Mouse (Mus musculus) CH12.LX (cell line): ENCODE data around the gene Dph6.

Experiments
- CHD1 ChIP-seq: IDR thresholded peaks from 2 replicates; pipeline ENCODE4 v1.6.1; 2012; ENCODE audit warnings: low read depth, low read length, improper control_type of control experiment, inconsistent platforms
- CTCF ChIP-seq, 2 experiments: IDR thresholded peaks in 1 of 2; conservative IDR thresholded peaks in 1 of 2; 2 replicates each; pipeline ENCODE4 v1.5.1; 2011 to 2012; ENCODE audit warnings: low read depth in 2 of 2, low read length in 2 of 2, improper control_type of control experiment in 1 of 2, inconsistent platforms in 1 of 2, mild to moderate bottlenecking in 1 of 2, moderate library complexity in 1 of 2
- EP300 ChIP-seq: IDR thresholded peaks from 2 replicates; pipeline ENCODE4 v1.6.1; 2011; ENCODE audit warnings: low read length, improper control_type of control experiment
- GABPA ChIP-seq: IDR thresholded peaks from 2 replicates; pipeline ENCODE4 v1.6.1; 2012; ENCODE audit warnings: low read depth, low read length, improper control_type of control experiment, inconsistent platforms; ENCODE audit not compliant: insufficient replicate concordance
- NRF1 ChIP-seq: IDR thresholded peaks from 2 replicates; pipeline ENCODE4 v1.6.1; 2014; ENCODE audit warnings: low read depth, mild to moderate bottlenecking, inconsistent platforms, low read length, improper control_type of control experiment, moderate library complexity
- POLR2A ChIP-seq: IDR thresholded peaks from 2 replicates; pipeline ENCODE4 v1.6.1; 2011; ENCODE audit warnings: low read depth, mild to moderate bottlenecking, improper control_type of control experiment, low read length
- UBTF ChIP-seq: IDR thresholded peaks from 2 replicates; pipeline ENCODE4 v1.6.1; 2012; ENCODE audit warnings: low read depth, mild to moderate bottlenecking, inconsistent platforms, low read length, improper control_type of control experiment, moderate library complexity
- USF1 ChIP-seq: IDR thresholded peaks from 2 replicates; pipeline ENCODE4 v1.6.1; 2014; ENCODE audit warnings: low read depth, mild to moderate bottlenecking, inconsistent platforms, low read length, improper control_type of control experiment
- ZMIZ1 ChIP-seq: IDR thresholded peaks from 2 replicates; pipeline ENCODE4 v1.6.1; 2012; ENCODE audit warnings: low read depth, mild to moderate bottlenecking, inconsistent platforms, low read length, improper control_type of control experiment
- ZNF384 ChIP-seq: IDR thresholded peaks from 2 replicates; pipeline ENCODE4 v1.6.1; 2012; ENCODE audit warnings: low read depth, low read length, improper control_type of control experiment, inconsistent platforms

- TF ChIP-seq NRF1, result no peak
- no peak for TF ChIP-seq EP300
- no peak for TF ChIP-seq UBTF
- TF ChIP-seq ZMIZ1, result no peak
- TF ChIP-seq CTCF (conservative IDR thresholded peaks at IDR 0.05 in 1 of 2, IDR thresholded peaks at IDR 0.05 in 1 of 2; ENCODE audit: low read depth in 2 of 2, low read length in 2 of 2), result no peak
- no peak for TF ChIP-seq CHD1
- no peak for TF ChIP-seq USF1
- TF ChIP-seq POLR2A, result no peak
- TF ChIP-seq ZNF384, result no peak
- no peak for TF ChIP-seq GABPA
Observed at GRCm38 (mm10) chr2:114486980-114487379, 167.8 kb downstream of the Dph6 start.
